Mouse (Mus musculus) stomach, postnatal 0 days (tissue): Measurements from ENCODE around the gene Cdh20. TPM values are rescaled to one million over a fixed set of nuclear protein-coding genes. Genes with fewer than 3 reads are reported as not detected.
"Not testable (repeated sequence)": the region's sequence is repeated elsewhere in the genome, so short reads cannot be mapped to it uniquely, and the experiment has no call there.

Experiments used
- ATAC-seq: fragments of 200-750 bp; cut with Nextera tagmentation; 2 replicates; pipeline ENCODE4 v1.8.0; 2017; ENCODE audit not compliant: low FRiP score, low TSS enrichment
- DNase-seq: peaks from one replicate; pipeline ENCODE4 v3.0.0-alpha.2; 2016; ENCODE audit warnings: low spot score
- H3K27ac ChIP-seq: fragments of 300-500 bp; sonication (generic); replicated peaks from 2 replicates; pipeline ENCODE4 v1.5.1; 2014; ENCODE audit warnings: mild to moderate bottlenecking, control low read depth
- H3K27me3 ChIP-seq: fragments of 300-500 bp; sonication (generic); 2 replicates; pipeline ENCODE4 v1.6.1; 2014; ENCODE audit warnings: low read length; ENCODE audit not compliant: control insufficient read depth, insufficient read depth
- H3K36me3 ChIP-seq: fragments of 300-500 bp; sonication (generic); 2 replicates; pipeline ENCODE4 v1.6.1; 2014; ENCODE audit warnings: low read length, mixed read lengths; ENCODE audit not compliant: control insufficient read depth, insufficient read depth
- H3K4me1 ChIP-seq: fragments of 300-500 bp; sonication (generic); replicated peaks from 2 replicates; pipeline ENCODE4 v1.6.1; 2014; ENCODE audit warnings: antibody characterized with exemption; ENCODE audit not compliant: control insufficient read depth, insufficient read depth
- H3K4me2 ChIP-seq: fragments of 300-500 bp; sonication (generic); replicated peaks from 2 replicates; pipeline ENCODE4 v1.6.1; 2014; ENCODE audit warnings: low read depth, mild to moderate bottlenecking, control low read depth, moderate library complexity
- H3K4me3 ChIP-seq: fragments of 300-500 bp; sonication (generic); 2 replicates; pipeline ENCODE4 v1.5.1; 2014; ENCODE audit warnings: low read depth, low read length, control low read depth
- H3K9ac ChIP-seq: fragments of 300-500 bp; sonication (generic); 2 replicates; pipeline ENCODE4 v1.6.1; 2014; ENCODE audit warnings: mild to moderate bottlenecking, low read length, control low read depth, mixed read lengths
- H3K9me3 ChIP-seq: fragments of 300-500 bp; sonication (generic); 2 replicates; pipeline ENCODE4 v1.6.1; 2016; ENCODE audit warnings: low read length; ENCODE audit not compliant: control insufficient read depth
- CTCF ChIP-seq: IDR thresholded peaks from 2 replicates; pipeline ENCODE4 v1.5.1; 2016; ENCODE audit warnings: antibody characterized with exemption, low read depth, mild to moderate bottlenecking, moderate library complexity
- EP300 ChIP-seq: optimal IDR thresholded peaks from 2 replicates; pipeline ENCODE3; 2016; ENCODE audit warnings: antibody characterized with exemption
- WGBS: fragments of 180-500 bp; shearing (Covaris S2); extraction: QIAGEN DNeasy Blood & Tissue Kit; methylation state at CpG from one replicate; pipeline ENCODE4 v1.1.7; 2014; 5-methylcytosine and 5-hydroxymethylcytosine counted together
- polyA plus RNA-seq: library from polyadenylated mRNA; unstranded; fragments of >200 nt; fragmentation: Nextera tagmentation; extraction: Ambion mirVana; gene quantifications from 2 replicates; pipeline ENCODE4 v1.2.1, GENCODE M21; 2015

Cdh20 gene
- polyA plus RNA-seq, 1 experiment from 2014 or later: 0.10 TPM

- H3K27me3 ChIP-seq: no peaks in the 10 kb centered on the region
- TF ChIP-seq CTCF (no peak), EP300 (no peak)
Observed at GRCm38 (mm10) chr1:104917307-104917836, 149.0 kb downstream of the Cdh20 start.

GRCm38 (mm10) chr1:104933051-104933450, 164.7 kb downstream of the Cdh20 start:
- DNase-seq (no peak), ATAC-seq (no peak)
- TF ChIP-seq CTCF: no peak
- TF ChIP-seq EP300: no peak
- Histone ChIP-seq H3K36me3 (no peaks in the 10 kb centered on the region), H3K27me3 (no peaks in the 10 kb centered on the region), H3K9ac (no peak overlapping the region), H3K4me3 (no peak overlapping the region), H3K27ac (no peak overlapping the region), H3K9me3 (no peaks in the 10 kb centered on the region), H3K4me2 (no peak overlapping the region), H3K4me1 (no peaks in the 10 kb centered on the region)
- WGBS: 13% methylated on average over 7 of the region's 7 CpGs

More at GRCm38 (mm10) chr1:104917307-104917836, 149.0 kb downstream of the Cdh20 start:
- no peaks in the 10 kb centered on the region for H3K9me3 ChIP-seq
- no peak overlapping the region for H3K4me2 ChIP-seq
- H3K4me1 ChIP-seq: no peaks in the 10 kb centered on the region
- H3K9ac ChIP-seq: no peak overlapping the region
- DNase-seq (no peak), ATAC-seq (no peak)
- H3K27ac ChIP-seq: no peak overlapping the region
- WGBS: 20% methylated on average over 1 of the region's 1 CpGs
- H3K36me3 ChIP-seq: no peaks in the 10 kb centered on the region
- no peak overlapping the region for H3K4me3 ChIP-seq

- Histone ChIP-seq H3K9ac (no peak overlapping the region), H3K4me1 (no peaks in the 10 kb centered on the region), H3K4me2 (no peak overlapping the region), H3K27me3 (no peaks in the 10 kb centered on the region), H3K9me3 (no peaks in the 10 kb centered on the region), H3K36me3 (no peaks in the 10 kb centered on the region), H3K4me3 (no peak overlapping the region), H3K27ac (no peak overlapping the region)
- no peak for DNase-seq
- 84% methylated on average over 4 of the region's 4 CpGs for WGBS
- TF ChIP-seq EP300 (no peak), CTCF (no peak)
- ATAC-seq: no peak
Observed at GRCm38 (mm10) chr1:104936966-104937365, 168.6 kb downstream of the Cdh20 start.

GRCm38 (mm10) chr1:104939156-104939555, 170.8 kb downstream of the Cdh20 start:
- Histone ChIP-seq H3K9me3 (no peaks in the 10 kb centered on the region), H3K4me1 (no peaks in the 10 kb centered on the region), H3K27ac (no peak overlapping the region), H3K4me3 (no peak overlapping the region), H3K27me3 (no peaks in the 10 kb centered on the region), H3K36me3 (no peaks in the 10 kb centered on the region), H3K4me2 (no peak overlapping the region), H3K9ac (no peak overlapping the region)
- no peak for DNase-seq
- no peak for ATAC-seq
- TF ChIP-seq CTCF: no peak
- TF ChIP-seq EP300: no peak

GRCm38 (mm10) chr1:104944470-104945109, 176.3 kb downstream of the Cdh20 start:
- Histone ChIP-seq H3K27me3 (no peaks in the 10 kb centered on the region), H3K4me2 (no peak overlapping the region), H3K9ac (no peak overlapping the region), H3K4me3 (no peak overlapping the region), H3K9me3 (no peaks in the 10 kb centered on the region), H3K36me3 (no peaks in the 10 kb centered on the region), H3K4me1 (no peaks in the 10 kb centered on the region), H3K27ac (no peak overlapping the region)
- TF ChIP-seq EP300 (no peak), CTCF (peak; percentile 76)
- 24% methylated on average over 2 of the region's 2 CpGs for WGBS
- no peak for ATAC-seq
- peak; percentile 59 for DNase-seq

GRCm38 (mm10) chr1:104945110-104945489, 176.8 kb downstream of the Cdh20 start:
- H3K36me3 ChIP-seq: no peaks in the 10 kb centered on the region
- H3K9me3 ChIP-seq: no peaks in the 10 kb centered on the region
- no peaks in the 10 kb centered on the region for H3K27me3 ChIP-seq
- ATAC-seq (no peak), DNase-seq (no peak)
- H3K4me1 ChIP-seq: no peaks in the 10 kb centered on the region
- no peak overlapping the region for H3K9ac ChIP-seq
- no peak for TF ChIP-seq CTCF
- TF ChIP-seq EP300: no peak
- H3K4me2 ChIP-seq: no peak overlapping the region
- H3K4me3 ChIP-seq: no peak overlapping the region
- H3K27ac ChIP-seq: no peak overlapping the region
- WGBS: 62% methylated on average over 2 of the region's 2 CpGs

- H3K4me1 ChIP-seq, H3K36me3 ChIP-seq, ATAC-seq, H3K9me3 ChIP-seq, H3K27ac ChIP-seq, H3K4me2 ChIP-seq, DNase-seq, H3K9ac ChIP-seq, H3K4me3 ChIP-seq, H3K27me3 ChIP-seq: not testable (repeated sequence)
- WGBS: 89% methylated on average over 2 of the region's 2 CpGs
Observed at GRCm38 (mm10) chr1:104949640-104950039, 181.3 kb downstream of the Cdh20 start.
